Mouse (Mus musculus) kidney, adult 2 months (tissue): ENCODE data around the gene Pdrg1. TPM values are rescaled to one million over a fixed set of nuclear protein-coding genes. Genes with fewer than 3 reads are reported as not detected.

Experiments
- DNase-seq: peaks from one replicate; pipeline ENCODE4 v3.0.0; 2021
- H3K27ac ChIP-seq: fragments of 200-500 bp; 2 replicates; pipeline ENCODE4 v1.5.1; 2012; ENCODE audit warnings: low read depth, low read length, control low read depth, inconsistent platforms; ENCODE audit not compliant: insufficient read depth
- H3K27me3 ChIP-seq: fragments of 200-500 bp; replicated peaks from 2 replicates; pipeline ENCODE4 v1.6.1; 2012; ENCODE audit warnings: mild to moderate bottlenecking, moderate library complexity, low read length, inconsistent platforms; ENCODE audit not compliant: control insufficient read depth, insufficient read depth
- H3K36me3 ChIP-seq: fragments of 200-500 bp; 2 replicates; pipeline ENCODE4 v1.6.1; 2012; ENCODE audit warnings: mild to moderate bottlenecking, moderate library complexity, low read length, inconsistent platforms; ENCODE audit not compliant: control insufficient read depth, insufficient read depth
- H3K4me1 ChIP-seq: fragments of 200-500 bp; 2 replicates; pipeline ENCODE4 v1.6.1; 2011; ENCODE audit warnings: low read length; ENCODE audit not compliant: control insufficient read depth, insufficient read depth
- H3K4me3 ChIP-seq: fragments of 200-500 bp; 2 replicates; pipeline ENCODE4 v1.5.1; 2011; ENCODE audit warnings: mild to moderate bottlenecking, low read depth, low read length, control low read depth; ENCODE audit not compliant: insufficient read depth
- CTCF ChIP-seq: fragments of 200-500 bp; conservative IDR thresholded peaks from 2 replicates; pipeline ENCODE4 v1.5.1; 2011; ENCODE audit warnings: low read depth, mild to moderate bottlenecking, control low read depth, low read length, moderate library complexity, mixed read lengths; ENCODE audit not compliant: insufficient read depth, insufficient read length
- POLR2A ChIP-seq: fragments of 200-500 bp; IDR thresholded peaks from one replicate; pipeline ENCODE4 v1.6.1; 2011; ENCODE audit warnings: low read depth, low read length, control low read depth
- WGBS: fragments of 180-500 bp; shearing (Covaris S2); methylation state at CpG from one replicate; pipeline ENCODE4 v1.1.7; 2018; 5-methylcytosine and 5-hydroxymethylcytosine counted together
- polyA plus RNA-seq: library from polyadenylated mRNA; depleted of rRNA; stranded (reverse); fragments of >200 nt; gene quantifications from 2 replicates; pipeline ENCODE4 v1.2.3, GENCODE M21; 2012

The Pdrg1 gene
- polyA plus RNA-seq, 1 experiment = 68.4 TPM

GRCm38 (mm10) chr2:153030422-153030821 is 15.2 kb upstream of the Pdrg1 start:
- Histone ChIP-seq H3K27ac (no peak overlapping the region), H3K36me3 (no peaks in the 10 kb centered on the region), H3K4me1 (no peaks in the 10 kb centered on the region), H3K27me3 (no peaks in the 10 kb centered on the region), H3K4me3 (no peak overlapping the region)
- 20% methylated on average over 4 of the region's 4 CpGs for WGBS
- no peak for DNase-seq
- no peak for TF ChIP-seq POLR2A
- TF ChIP-seq CTCF = no peak

DNA sequence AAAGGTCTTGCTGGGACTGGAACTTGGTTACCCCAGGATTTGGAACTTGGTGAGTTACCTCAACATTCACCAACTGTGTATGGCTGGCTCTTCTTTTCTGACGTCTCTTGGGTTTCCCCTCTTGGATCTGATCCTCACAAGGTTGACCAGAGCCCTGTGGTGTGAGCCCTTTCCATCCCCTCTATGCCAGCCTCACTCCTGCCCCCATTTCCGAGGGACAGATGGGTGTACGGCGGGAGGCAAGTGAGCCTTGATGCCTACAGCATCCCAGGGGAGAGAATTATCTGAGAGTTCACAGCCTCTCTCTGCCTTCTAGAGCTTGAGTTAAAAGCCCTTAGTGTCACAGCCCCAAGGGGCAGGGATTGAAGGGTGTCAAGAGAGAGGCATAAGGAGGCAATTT is 12.3 kb upstream of the Pdrg1 start:
- no peak for TF ChIP-seq CTCF
- no peak for TF ChIP-seq POLR2A
- Histone ChIP-seq H3K27me3 (no peaks in the 10 kb centered on the region), H3K4me1 (no peaks in the 10 kb centered on the region), H3K36me3 (no peaks in the 10 kb centered on the region), H3K4me3 (no peak overlapping the region), H3K27ac (no peak overlapping the region)
- no peak for DNase-seq
- WGBS = 58% methylated on average over 4 of the region's 4 CpGs

DNA sequence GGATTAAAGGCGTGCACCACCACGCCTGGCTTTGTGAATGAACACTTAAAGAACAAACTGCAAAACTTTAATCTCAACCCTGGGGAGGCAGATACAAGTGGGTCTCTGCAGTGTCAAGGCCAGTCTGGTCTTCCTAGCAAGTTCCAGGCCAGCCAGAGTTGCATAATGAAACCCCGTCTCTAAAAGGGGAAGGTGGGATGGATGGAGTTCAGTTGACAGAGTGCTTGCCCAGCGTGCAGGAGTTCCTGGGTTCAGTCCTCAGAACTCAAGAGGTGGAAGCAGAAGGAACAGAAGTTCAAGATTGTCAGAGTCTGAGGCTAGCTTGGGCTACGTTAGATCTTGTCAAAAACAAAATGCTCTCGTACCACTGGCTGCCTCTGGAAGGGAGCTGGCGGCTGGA is 10.8 kb upstream of the Pdrg1 start:
- H3K4me3 ChIP-seq = no peak overlapping the region
- no peak overlapping the region for H3K27ac ChIP-seq
- no peak for TF ChIP-seq CTCF
- TF ChIP-seq POLR2A = no peak
- WGBS = 78% methylated on average over 7 of the region's 7 CpGs
- no peaks in the 10 kb centered on the region for H3K27me3 ChIP-seq
- no peaks in the 10 kb centered on the region for H3K4me1 ChIP-seq
- H3K36me3 ChIP-seq = no peaks in the 10 kb centered on the region
- no peak for DNase-seq

- Histone ChIP-seq H3K27me3 (no peaks in the 10 kb centered on the region), H3K27ac (no peak overlapping the region), H3K36me3 (no peaks in the 10 kb centered on the region), H3K4me1 (no peaks in the 10 kb centered on the region), H3K4me3 (no peak overlapping the region)
- no peak for TF ChIP-seq POLR2A
- no peak for TF ChIP-seq CTCF
- no peak for DNase-seq
- WGBS = 42% methylated on average over 4 of the region's 4 CpGs
These were observed 7.6 kb upstream of the Pdrg1 start for GRCm38 (mm10) chr2:153022855-153023254.

- no peak for DNase-seq
- WGBS = 68% methylated on average over 3 of the region's 3 CpGs
- H3K4me3 ChIP-seq = no peak overlapping the region
These were observed 5.9 kb upstream of the Pdrg1 start for GRCm38 (mm10) chr2:153021163-153021562.

GRCm38 (mm10) chr2:153019355-153019754 is 4.1 kb upstream of the Pdrg1 start:
- Histone ChIP-seq H3K27me3 (no peaks in the 10 kb centered on the region), H3K27ac (no peak overlapping the region), H3K4me1 (peaks cover 1% of the 10 kb centered on the region), H3K4me3 (no peak overlapping the region), H3K36me3 (no peaks in the 10 kb centered on the region)
- no peak for DNase-seq
- 91% methylated on average over 3 of the region's 3 CpGs for WGBS
- TF ChIP-seq POLR2A (no peak), CTCF (no peak)

More at GRCm38 (mm10) chr2:153021163-153021562, 5.9 kb upstream of the Pdrg1 start:
- Histone ChIP-seq H3K4me1 (no peaks in the 10 kb centered on the region), H3K27me3 (no peaks in the 10 kb centered on the region), H3K27ac (no peak overlapping the region), H3K36me3 (no peaks in the 10 kb centered on the region)
- no peak for TF ChIP-seq CTCF
- no peak for TF ChIP-seq POLR2A

DNA sequence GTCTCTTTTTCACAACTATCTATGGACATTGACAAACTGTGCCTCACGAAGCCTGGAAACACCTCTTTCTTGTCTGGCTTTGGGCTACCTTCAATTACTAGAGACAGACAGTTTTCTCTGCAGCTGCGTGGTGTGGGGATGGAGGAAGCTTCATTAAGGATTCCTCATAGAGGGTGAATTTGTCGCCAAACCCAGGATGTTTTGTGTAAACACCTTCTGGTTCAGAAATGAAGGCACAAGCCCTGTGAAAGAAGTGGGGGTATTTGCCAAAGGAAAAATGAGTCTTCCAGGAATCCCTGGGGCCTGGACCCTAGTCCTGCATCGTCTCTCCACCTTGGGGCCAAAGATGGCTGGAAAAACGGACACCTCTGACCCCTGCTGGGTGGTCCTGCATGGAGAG is 1.6 kb upstream of the Pdrg1 start:
- Histone ChIP-seq H3K4me1 (peaks cover 4% of the 10 kb centered on the region), H3K27me3 (no peaks in the 10 kb centered on the region), H3K36me3 (no peaks in the 10 kb centered on the region), H3K27ac (no peak overlapping the region), H3K4me3 (no peak overlapping the region)
- TF ChIP-seq CTCF (no peak), POLR2A (no peak)
- DNase-seq = no peak
- WGBS = 45% methylated on average over 5 of the region's 5 CpGs

GRCm38 (mm10) chr2:153015804-153016203 is 577 bp upstream of the Pdrg1 start:
- Histone ChIP-seq H3K36me3 (no peaks in the 10 kb centered on the region), H3K4me1 (peaks cover 4% of the 10 kb centered on the region), H3K4me3 (no peak overlapping the region), H3K27me3 (no peaks in the 10 kb centered on the region), H3K27ac (no peak overlapping the region)
- DNase-seq = no peak
- TF ChIP-seq POLR2A = no peak
- no peak for TF ChIP-seq CTCF
- 35% methylated on average over 8 of the region's 8 CpGs for WGBS
